In genomic region chr2:26639838-26640830, GRCm38 (mm10) we compare ENCODE assay signal across 8 mouse cellular contexts. TPM values are rescaled to one million over a fixed set of nuclear protein-coding genes. Genes with fewer than 3 reads are reported as not detected.
DNase-seq lines count a peak whose midpoint lies in the region; ATAC-seq lines count a peak whose summit lies in the region.

No protein-coding gene starts in this region.

- DNase-seq in adrenal gland, adult 2 months, result peak; percentile 96
- DNase-seq in embryo, embryonic 11 days, result peak; percentile 98
- peak; percentile 89 for DNase-seq in gastrocnemius, postnatal 25 days
- peak; percentile 100 for DNase-seq in intestine, embryonic 14.5 days (ENCODE audit: low spot score)
- DNase-seq in left cerebral cortex, postnatal 10 days (ENCODE audit: extremely low spot score in 1 of 2, low spot score in 2 of 2), result peak; percentile 96 to 98
- DNase-seq in right cerebral cortex, postnatal 10 days (ENCODE audit: low spot score in 2 of 2), result peak; percentile 98
- peak; percentile 98 for DNase-seq in urinary bladder, postnatal 14 days (ENCODE audit: low spot score)

- no peaks in the 10 kb centered on the region for H3K9me3 ChIP-seq in intestine, embryonic 14.5 days (ENCODE audit: control insufficient read depth, low read length)

- H3K4me3 ChIP-seq in intestine, embryonic 14.5 days (ENCODE audit: low read depth, low read length), result peak overlapping the region; percentile 97

- H3K36me3 ChIP-seq in intestine, embryonic 14.5 days (ENCODE audit: control insufficient read depth, insufficient read depth, low read length), result peaks cover 38% of the 10 kb centered on the region

- peak overlapping the region; percentile 76 for H3K27ac ChIP-seq in intestine, embryonic 14.5 days (ENCODE audit: low read depth)

- H3K4me2 ChIP-seq in intestine, embryonic 14.5 days (ENCODE audit: low read length), result peak overlapping the region; percentile 91

- H3K4me1 ChIP-seq in intestine, embryonic 14.5 days (replicated peaks; ENCODE audit: control insufficient read depth, insufficient read depth, low read length), result peaks cover 23% of the 10 kb centered on the region

- WGBS in intestine, embryonic 14.5 days, result 5% methylated on average over 49 of the region's 49 CpGs

- H3K9ac ChIP-seq in intestine, embryonic 14.5 days (ENCODE audit: low read length), result peak overlapping the region; percentile 97

- peak; percentile 85 for ATAC-seq in intestine, embryonic 14.5 days (replicated peaks; ENCODE audit: low FRiP score, low TSS enrichment, low read depth)
- peak; percentile 77 for ATAC-seq in megakaryocyte progenitor cell, adult 5-6 weeks (replicated peaks; ENCODE audit: poor library complexity)

- intact Hi-C loops in left cerebral cortex, postnatal 10 days (cut with DNase I), result loop anchor here (5.0 to 10.0 kb wide), 3 partner anchors 193 to 395 kb away; partner anchors contain the start of genes Sec16a and Surf6

- no peaks in the 10 kb centered on the region for H3K27me3 ChIP-seq in intestine, embryonic 14.5 days (replicated peaks; ENCODE audit: control insufficient read depth, insufficient read depth, low read length)

RNA-seq across cellular contexts. Expression of gene Fam69b, which starts 11.9 kb away (rescaled TPM):
- 10 to 100 TPM in 1 of 2 experiments, 1 to 10 TPM in 1; 6.9 to 15.7 TPM for total RNA-seq in adrenal gland, adult 2 months (2021)
- 21.8 and 33.4 TPM in 2 replicates for polyA plus RNA-seq in adrenal gland, adult 2 months (2012; rRNA removed)
- 1 to 10 TPM; 1.3 to 2.5 TPM for total RNA-seq in gastrocnemius, postnatal 25 days (2021)
- polyA plus RNA-seq in intestine, embryonic 14.5 days (2014; fragmentation: Nextera tagmentation; extraction: Ambion mirVana), result 39.7 and 41.3 TPM in 2 replicates
- total RNA-seq in left cerebral cortex, postnatal 10 days (2021), result 10 to 100 TPM; 88.2 to 90.8 TPM
- 2.8 and 4.8 TPM in 2 replicates for total RNA-seq in megakaryocyte progenitor cell, adult 5-6 weeks (2015)
- 9.2 and 9.4 TPM in 2 replicates for total RNA-seq in megakaryocyte progenitor cell, adult 5-6 weeks (2017)

RNA-seq across cellular contexts. Expression of gene Lcn4, which starts 30.9 kb away (rescaled TPM):
- not detected for total RNA-seq in adrenal gland, adult 2 months (2021)
- not detected in 2 replicates for polyA plus RNA-seq in adrenal gland, adult 2 months (2012; rRNA removed)
- not detected for total RNA-seq in gastrocnemius, postnatal 25 days (2021)
- polyA plus RNA-seq in intestine, embryonic 14.5 days (2014; fragmentation: Nextera tagmentation; extraction: Ambion mirVana), result not detected in 2 replicates
- total RNA-seq in left cerebral cortex, postnatal 10 days (2021), result not detected
- total RNA-seq in megakaryocyte progenitor cell, adult 5-6 weeks (2015), result 0.30 and 1.6 TPM in 2 replicates
- not detected in 2 replicates for total RNA-seq in megakaryocyte progenitor cell, adult 5-6 weeks (2017)

RNA-seq across cellular contexts. Expression of gene Agpat2, which starts 35.9 kb away (rescaled TPM):
- 100 to 1,000 TPM; 469 to 591 TPM for total RNA-seq in adrenal gland, adult 2 months (2021)
- 584 and 714 TPM in 2 replicates for polyA plus RNA-seq in adrenal gland, adult 2 months (2012; rRNA removed)
- 10 to 100 TPM in 1 of 2 experiments, 1 to 10 TPM in 1; 3.0 to 14.6 TPM for total RNA-seq in gastrocnemius, postnatal 25 days (2021)
- 47.5 and 53.8 TPM in 2 replicates for polyA plus RNA-seq in intestine, embryonic 14.5 days (2014; fragmentation: Nextera tagmentation; extraction: Ambion mirVana)
- total RNA-seq in left cerebral cortex, postnatal 10 days (2021), result 1 to 10 TPM; 1.6 to 2.2 TPM
- total RNA-seq in megakaryocyte progenitor cell, adult 5-6 weeks (2015), result 47.8 and 50.3 TPM in 2 replicates
- total RNA-seq in megakaryocyte progenitor cell, adult 5-6 weeks (2017), result 43.5 and 52.3 TPM in 2 replicates

RNA-seq across cellular contexts. Expression of gene Gm20532, which starts 53.7 kb away (rescaled TPM):
- not detected for total RNA-seq in adrenal gland, adult 2 months (2021)
- polyA plus RNA-seq in adrenal gland, adult 2 months (2012; rRNA removed), result not detected in 2 replicates
- not detected for total RNA-seq in gastrocnemius, postnatal 25 days (2021)
- polyA plus RNA-seq in intestine, embryonic 14.5 days (2014; fragmentation: Nextera tagmentation; extraction: Ambion mirVana), result not detected in 2 replicates
- total RNA-seq in left cerebral cortex, postnatal 10 days (2021), result not detected
- total RNA-seq in megakaryocyte progenitor cell, adult 5-6 weeks (2015), result not detected in 2 replicates
- not detected in 2 replicates for total RNA-seq in megakaryocyte progenitor cell, adult 5-6 weeks (2017)

Comparison
In these comparisons a context has a peak if more than half of its experiments do, and no peak if none do; other contexts are left out.
1. Peak in every context shown above with its lines: DNase-seq, ATAC-seq, H3K4me3 ChIP-seq and H3K27ac ChIP-seq.
2. RNA of gene Fam69b, which starts 11.9 kb away (total RNA-seq): 88.2 to 90.8 TPM in left cerebral cortex, postnatal 10 days; 6.9 to 15.7 TPM in adrenal gland, adult 2 months, 2.8 to 9.4 TPM in megakaryocyte progenitor cell, adult 5-6 weeks and 1.3 to 2.5 TPM in gastrocnemius, postnatal 25 days; every median in the first group is over 4 times any median in the second.
3. RNA of gene Agpat2, which starts 35.9 kb away (total RNA-seq): 469 to 591 TPM in adrenal gland, adult 2 months; 43.5 to 52.3 TPM in megakaryocyte progenitor cell, adult 5-6 weeks, 3.0 to 14.6 TPM in gastrocnemius, postnatal 25 days and 1.6 to 2.2 TPM in left cerebral cortex, postnatal 10 days; every median in the first group is over 4 times any median in the second.